Mouse (Mus musculus) common myeloid progenitor, adult 5-6 weeks (primary cell): Measurements from ENCODE around the gene Cacna1b. TPM values are rescaled to one million over a fixed set of nuclear protein-coding genes. Genes with fewer than 3 reads are reported as not detected.
A peak's percentile ranks its signal among the peaks of the same experiment; 100 is the strongest.

ENCODE experiments used
- ATAC-seq: replicated peaks from 2 replicates; pipeline ENCODE4 v1.8.0; 2016; ENCODE audit warnings: low read depth, mild to moderate bottlenecking, moderate TSS enrichment, inconsistent platforms; ENCODE audit not compliant: poor library complexity, severe bottlenecking
- total RNA-seq: library from RNA; stranded (forward); fragments of 200-1000, 187-1606 nt; gene quantifications from 2 replicates; pipeline ENCODE4 v1.2.3, GENCODE M21; 2017

Gene Cacna1b
- total RNA-seq, 1 experiment from 2014 or later: not detected

- ATAC-seq: no peak
Measured at GRCm38 (mm10) chr2:24725865-24726264, 37.1 kb downstream of the Cacna1b start.

- ATAC-seq: no peak
Measured at GRCm38 (mm10) chr2:24719645-24720379, 43.1 kb downstream of the Cacna1b start.

DNA sequence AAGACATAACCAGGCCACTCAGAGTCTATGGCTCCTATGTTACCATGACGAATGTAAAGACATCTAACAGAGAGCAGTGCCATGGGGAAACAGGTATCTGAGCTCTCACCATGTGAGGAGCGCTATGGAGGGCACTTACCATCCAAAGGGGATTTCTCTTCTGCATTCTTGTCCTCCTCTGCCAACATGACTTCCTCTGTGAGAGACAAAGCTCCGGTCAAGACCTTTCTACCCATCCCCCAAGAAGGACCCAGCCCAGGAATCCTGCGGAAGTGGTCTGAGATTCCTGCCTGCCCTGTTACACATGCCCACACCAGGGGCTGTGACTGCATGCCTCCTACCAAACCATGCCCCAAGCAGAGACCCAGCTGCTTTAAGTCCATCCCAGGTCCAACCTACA is 44.0 kb downstream of the Cacna1b start:
- no peak for ATAC-seq

GRCm38 (mm10) chr2:24717963-24718362 is 45.0 kb downstream of the Cacna1b start:
- ATAC-seq: no peak

GRCm38 (mm10) chr2:24717461-24717860 is 45.5 kb downstream of the Cacna1b start:
- no peak for ATAC-seq

- ATAC-seq: no peak
Measured at GRCm38 (mm10) chr2:24705929-24706328, 57.0 kb downstream of the Cacna1b start.

DNA sequence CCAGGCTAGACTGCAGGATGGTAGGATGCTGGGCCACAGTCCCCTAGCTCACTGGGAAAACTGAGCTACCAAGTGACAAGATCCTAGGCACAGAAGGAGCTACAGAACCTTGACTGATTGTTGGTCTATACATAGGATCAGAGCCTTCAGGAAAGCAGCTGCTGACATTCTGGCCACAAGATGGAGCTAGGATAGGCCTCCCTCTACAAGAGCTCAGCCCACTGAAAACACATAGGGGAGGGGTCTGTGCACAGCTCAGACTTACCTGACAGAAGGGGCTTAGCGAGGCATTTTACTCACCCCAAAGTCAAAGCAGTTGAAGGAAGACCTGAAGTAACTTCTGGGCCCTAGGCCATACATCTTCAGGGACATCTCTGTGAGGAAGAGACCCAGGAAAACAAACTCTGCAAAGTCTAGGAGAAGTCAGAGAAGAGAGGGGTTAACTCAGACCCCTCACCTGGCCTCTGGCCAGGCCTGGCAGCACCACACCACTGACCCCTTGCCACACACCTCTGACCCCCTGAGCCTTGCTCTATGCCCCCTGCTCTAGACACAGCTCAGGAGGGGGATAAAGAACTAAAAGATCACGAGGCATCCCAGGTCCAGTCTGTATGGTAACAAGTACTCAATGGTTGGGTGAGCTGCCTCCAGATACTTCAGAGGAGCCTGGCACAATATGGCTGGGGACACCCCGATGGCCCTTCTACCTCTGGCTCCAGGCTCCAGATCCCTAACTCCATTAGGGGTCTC is 60.6 kb downstream of the Cacna1b start:
- no peak for ATAC-seq

GRCm38 (mm10) chr2:24697281-24697980 is 65.5 kb downstream of the Cacna1b start:
- ATAC-seq: no peak

DNA sequence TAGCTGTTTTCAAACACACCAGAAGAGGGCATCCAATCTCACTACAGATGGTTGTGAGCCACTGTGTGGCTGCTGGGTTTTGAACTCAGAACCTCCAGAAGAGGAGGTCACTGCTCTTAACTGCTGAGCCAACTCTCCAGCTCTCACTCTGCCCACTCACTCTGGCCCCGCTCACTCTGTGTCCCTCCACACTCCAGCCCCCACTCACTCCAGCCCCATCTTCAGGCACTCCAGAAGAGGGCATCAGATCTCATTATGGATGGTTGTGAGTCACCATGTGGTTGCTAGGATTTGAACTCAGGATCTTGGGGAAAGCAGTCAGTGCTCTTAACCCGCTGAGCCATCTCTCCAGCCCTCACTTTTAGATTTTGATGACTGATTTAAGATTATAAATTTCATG is 70.6 kb downstream of the Cacna1b start:
- no peak for ATAC-seq

GRCm38 (mm10) chr2:24690356-24690755 is 72.6 kb downstream of the Cacna1b start:
- no peak for ATAC-seq

DNA sequence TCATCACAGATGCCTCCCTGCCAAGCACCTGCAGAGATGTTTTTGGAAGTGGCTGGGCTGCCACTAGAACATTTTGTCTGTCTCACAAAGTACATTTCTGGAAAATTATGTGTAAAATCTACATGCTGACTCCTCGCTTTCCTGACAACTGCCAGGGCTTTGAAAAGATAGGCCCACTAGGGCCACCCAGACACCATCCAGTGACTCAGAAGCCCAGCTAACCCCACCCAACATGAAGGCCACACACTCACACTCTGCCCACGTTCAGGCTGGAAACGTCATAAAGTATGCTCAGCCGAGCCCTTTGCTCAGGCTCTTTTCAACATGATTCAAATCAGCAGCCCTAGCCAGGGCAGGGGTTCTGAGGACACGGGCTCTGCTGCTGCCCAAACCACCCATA is 77.6 kb downstream of the Cacna1b start:
- no peak for ATAC-seq

DNA sequence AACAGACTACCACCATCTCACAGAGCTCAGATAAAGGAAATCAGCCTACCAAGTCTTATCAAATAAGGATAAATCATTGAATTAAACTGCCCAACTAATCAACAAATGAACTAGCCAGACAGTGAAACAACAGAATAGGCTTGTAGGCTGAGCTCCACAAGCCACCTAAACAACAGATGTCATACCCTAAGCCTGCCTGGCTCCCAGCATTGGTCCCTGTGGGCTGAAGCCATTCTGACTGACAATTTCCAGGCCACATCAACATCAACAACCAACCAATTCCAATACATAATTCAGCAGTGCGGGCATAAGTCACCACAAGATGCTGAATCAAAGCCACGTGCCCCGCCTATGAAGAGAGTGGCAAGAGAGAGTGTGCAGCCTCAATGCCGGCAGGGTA is 78.2 kb downstream of the Cacna1b start:
- no peak for ATAC-seq

DNA sequence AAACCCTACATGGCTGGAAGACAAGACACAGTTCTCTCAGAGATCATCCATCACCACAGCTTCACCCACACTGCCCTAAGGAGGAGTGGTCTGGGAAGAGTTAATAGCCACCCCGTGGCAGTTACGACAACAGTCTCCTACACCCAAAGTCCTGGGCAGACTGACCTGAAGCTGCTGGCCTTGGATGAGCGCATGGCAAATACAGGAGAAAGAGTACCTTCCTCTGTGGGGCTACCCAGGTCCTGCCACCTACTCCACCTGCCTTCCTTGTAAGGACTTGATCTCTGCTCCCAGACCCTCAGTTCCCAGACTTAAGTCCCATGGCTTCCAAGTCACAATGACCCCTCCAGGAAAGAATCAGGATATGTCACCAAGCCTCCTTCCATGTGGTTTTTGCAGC is 79.7 kb downstream of the Cacna1b start:
- ATAC-seq: no peak

DNA sequence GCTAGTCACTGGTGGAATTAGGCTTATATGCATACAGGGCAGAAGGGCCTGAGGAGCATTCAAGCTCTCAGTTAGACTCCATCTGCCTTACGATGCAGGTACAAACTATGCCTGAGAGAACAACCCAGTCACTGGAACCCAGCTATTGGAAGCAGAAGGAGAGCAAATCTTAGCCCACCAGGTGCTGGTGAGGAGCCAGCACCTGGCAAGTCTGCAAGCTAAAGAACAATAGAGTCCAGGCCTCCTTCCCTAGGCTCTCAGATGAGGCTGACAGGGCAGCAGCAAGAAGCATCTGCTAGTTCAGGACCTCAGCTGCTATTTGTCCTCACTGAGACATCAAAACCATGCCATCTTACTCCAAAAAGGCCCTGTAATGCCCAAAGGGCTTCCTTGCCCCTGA is 82.2 kb downstream of the Cacna1b start:
- no peak for ATAC-seq

GRCm38 (mm10) chr2:24680176-24680575 is 82.8 kb downstream of the Cacna1b start:
- ATAC-seq: no peak

DNA sequence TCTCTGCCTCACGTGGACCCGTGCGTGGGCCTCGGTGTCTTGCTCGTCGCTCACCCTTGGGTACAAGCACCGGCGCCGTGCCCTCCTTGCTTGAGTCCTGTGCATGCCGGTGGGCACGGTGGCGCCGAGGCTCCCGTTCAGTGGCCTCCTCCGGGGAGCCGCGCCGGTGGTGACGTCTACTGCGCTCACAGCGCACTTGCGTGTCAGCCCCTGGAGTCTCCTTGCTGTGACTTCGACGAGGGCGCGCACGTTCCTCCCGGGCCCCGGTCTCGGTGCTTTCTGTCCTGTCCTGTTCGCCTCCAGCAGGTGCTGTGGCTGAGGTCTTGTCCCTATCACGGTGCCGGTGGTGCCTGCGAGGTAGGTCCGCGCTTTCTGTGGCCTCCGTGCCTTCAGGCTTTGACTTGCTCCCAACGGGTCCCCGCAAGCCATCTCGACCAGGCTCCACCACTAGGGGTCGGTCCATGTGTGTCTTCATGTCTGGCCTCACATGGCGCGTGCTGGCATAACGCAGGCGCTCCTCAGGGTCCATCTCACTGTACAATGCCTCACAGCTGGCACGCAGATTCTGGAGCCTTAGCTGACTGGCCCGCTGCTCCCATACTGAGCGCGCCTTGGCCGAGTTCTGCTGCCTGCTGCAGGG is 83.8 kb downstream of the Cacna1b start:
- peak; percentile 74 for ATAC-seq

DNA sequence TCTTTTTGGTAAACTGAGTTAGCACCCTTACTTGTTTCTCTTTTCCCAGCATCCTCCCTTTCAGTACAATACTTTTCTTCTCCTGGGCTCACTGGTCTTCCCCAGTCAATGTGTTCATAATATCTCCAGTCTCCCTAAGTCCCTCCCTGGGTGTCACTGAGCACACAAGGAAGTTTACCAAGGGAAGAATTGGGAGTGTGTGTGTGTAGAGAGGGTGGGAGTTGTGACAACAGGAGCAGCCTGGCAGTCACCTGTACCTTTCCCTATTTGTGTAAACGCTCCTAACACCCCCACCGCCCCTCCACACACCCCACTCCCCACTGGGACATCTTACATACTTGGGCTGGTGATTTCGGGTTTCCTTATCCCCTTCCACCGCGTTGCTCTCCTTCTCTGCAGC is 84.4 kb downstream of the Cacna1b start:
- ATAC-seq: no peak

GRCm38 (mm10) chr2:24678110-24678509 is 84.8 kb downstream of the Cacna1b start:
- no peak for ATAC-seq

- ATAC-seq: no peak
Measured at GRCm38 (mm10) chr2:24677629-24678028, 85.3 kb downstream of the Cacna1b start.

DNA sequence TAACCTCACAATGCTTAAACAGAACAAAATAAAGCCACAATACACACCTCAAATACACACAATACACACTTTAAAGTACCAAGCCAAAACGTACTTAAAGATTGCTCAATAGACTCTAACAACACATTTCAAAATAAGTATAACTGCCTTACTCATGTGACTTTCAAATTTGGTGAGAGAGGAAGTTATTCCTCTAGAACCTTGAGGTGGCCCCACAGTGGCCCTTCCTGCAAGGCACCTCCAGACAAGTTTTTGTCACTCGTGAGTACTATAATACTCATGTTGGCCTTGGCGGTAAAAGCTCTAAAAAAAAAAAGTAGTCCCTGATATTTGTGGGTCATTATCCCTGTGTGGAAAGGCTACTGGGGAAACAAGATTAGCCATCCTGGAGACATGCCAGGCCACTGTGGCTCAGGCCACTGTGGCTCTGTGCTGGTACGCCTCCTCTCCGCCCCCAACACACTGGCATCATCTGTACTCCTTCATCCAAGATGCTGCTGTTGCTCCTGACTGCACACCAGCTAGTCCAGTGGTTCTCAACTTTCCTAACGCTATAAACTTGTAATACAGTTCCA is 88.4 kb downstream of the Cacna1b start:
- ATAC-seq: peak; percentile 84
